Mouse (Mus musculus) MEL (cell line): Measurements from ENCODE around the gene Cldn13. TPM values are rescaled to one million over a fixed set of nuclear protein-coding genes. Genes with fewer than 3 reads are reported as not detected.

ENCODE experiments used
- DNase-seq: peaks from one replicate; pipeline ENCODE4 v3.0.0; 2011; ENCODE audit warnings: low read depth, low spot score
- H3K27ac ChIP-seq: 2 replicates; pipeline ENCODE4 v1.5.1; 2012; ENCODE audit warnings: low read depth, mild to moderate bottlenecking, control low read depth, low read length, moderate library complexity; ENCODE audit not compliant: control insufficient read depth
- H3K27me3 ChIP-seq, 2 experiments: fragments of 150-350 bp in 1 of 2; sonication (generic) in 1 of 2; 2 replicates each; pipeline ENCODE4 v1.6.1; 2012; ENCODE audit warnings: low read length in 2 of 2, mild to moderate bottlenecking in 2 of 2, improper control_type of control experiment in 1 of 2, moderate library complexity in 1 of 2; ENCODE audit not compliant: insufficient read depth in 2 of 2, control insufficient read depth in 1 of 2
- H3K36me3 ChIP-seq, 2 experiments: 2 replicates each; pipeline ENCODE4 v1.6.1; 2012 to 2014; ENCODE audit warnings: low read length in 2 of 2, improper control_type of control experiment in 1 of 2, inconsistent platforms in 1 of 2, mild to moderate bottlenecking in 1 of 2; ENCODE audit not compliant: insufficient read depth in 2 of 2, control insufficient read depth in 1 of 2
- H3K4me1 ChIP-seq, 2 experiments: fragments of 150-350 bp in 1 of 2; sonication (generic) in 1 of 2; 2 replicates each; pipeline ENCODE4 v1.6.1; 2012; ENCODE audit warnings: low read length in 2 of 2, improper control_type of control experiment in 1 of 2, mild to moderate bottlenecking in 1 of 2; ENCODE audit not compliant: insufficient read depth in 2 of 2, control insufficient read depth in 1 of 2
- H3K4me3 ChIP-seq, 2 experiments: fragments of 150-350 bp in 1 of 2; sonication (generic) in 1 of 2; 2 replicates each; pipeline ENCODE4 v1.5.1; 2012; ENCODE audit warnings: low read depth in 2 of 2, low read length in 2 of 2, mild to moderate bottlenecking in 2 of 2, moderate library complexity in 2 of 2, control low read depth in 1 of 2, improper control_type of control experiment in 1 of 2; ENCODE audit not compliant: control insufficient read depth in 1 of 2, insufficient read depth in 1 of 2
- H3K79me2 ChIP-seq: 2 replicates; pipeline ENCODE4 v1.6.1; 2012; ENCODE audit warnings: mild to moderate bottlenecking, low read length, moderate library complexity; ENCODE audit not compliant: control insufficient read depth, poor library complexity, insufficient read depth
- H3K9ac ChIP-seq: 2 replicates; pipeline ENCODE4 v1.6.1; 2012; ENCODE audit warnings: low read depth, mild to moderate bottlenecking, control low read depth, low read length, moderate library complexity; ENCODE audit not compliant: control insufficient read depth, poor library complexity, severe bottlenecking
- H3K9me3 ChIP-seq: fragments of 150-350 bp; sonication (generic); replicated peaks from 2 replicates; pipeline ENCODE4 v1.6.1; 2012; ENCODE audit warnings: mild to moderate bottlenecking, low read length, improper control_type of control experiment, moderate library complexity; ENCODE audit not compliant: insufficient read depth
- CHD2 ChIP-seq: IDR thresholded peaks from 2 replicates; pipeline ENCODE4 v1.6.1; 2011; ENCODE audit warnings: low read length, improper control_type of control experiment
- E2F4 ChIP-seq: IDR thresholded peaks from 2 replicates; pipeline ENCODE4 v1.6.1; 2011; ENCODE audit warnings: low read depth, low read length, improper control_type of control experiment, borderline replicate concordance
- ETS1 ChIP-seq: IDR thresholded peaks from 2 replicates; pipeline ENCODE4 v1.6.1; 2012; ENCODE audit warnings: low read depth, mild to moderate bottlenecking, inconsistent platforms, low read length, improper control_type of control experiment, moderate library complexity
- HCFC1 ChIP-seq: IDR thresholded peaks from 2 replicates; pipeline ENCODE4 v1.6.1; 2012; ENCODE audit warnings: low read depth, mild to moderate bottlenecking, inconsistent platforms, low read length, improper control_type of control experiment, moderate library complexity
- JUND ChIP-seq: IDR thresholded peaks from 2 replicates; pipeline ENCODE4 v1.6.1; 2011; ENCODE audit warnings: low read depth, mild to moderate bottlenecking, improper control_type of control experiment, low read length
- MAFK ChIP-seq: IDR thresholded peaks from 2 replicates; pipeline ENCODE4 v1.6.1; 2011; ENCODE audit warnings: low read depth, mild to moderate bottlenecking, low read length, improper control_type of control experiment, borderline replicate concordance
- MXI1 ChIP-seq: IDR thresholded peaks from 2 replicates; pipeline ENCODE4 v1.6.1; 2011; ENCODE audit warnings: mild to moderate bottlenecking, low read depth, low read length, improper control_type of control experiment
- MYB ChIP-seq: IDR thresholded peaks from 2 replicates; pipeline ENCODE4 v1.6.1; 2011; ENCODE audit warnings: mild to moderate bottlenecking, low read depth, low read length, improper control_type of control experiment
- POLR2A ChIP-seq, 2 experiments: IDR thresholded peaks; 2 replicates each; pipeline ENCODE4 v1.6.1; 2011 to 2012; ENCODE audit warnings: low read length in 2 of 2, mild to moderate bottlenecking in 2 of 2, control low read depth in 1 of 2, improper control_type of control experiment in 1 of 2, low read depth in 1 of 2, moderate library complexity in 1 of 2; ENCODE audit not compliant: control insufficient read depth in 1 of 2, insufficient read depth in 1 of 2, poor library complexity in 1 of 2
- RAD21 ChIP-seq: IDR thresholded peaks from 2 replicates; pipeline ENCODE4 v1.6.1; 2011; ENCODE audit warnings: mild to moderate bottlenecking, low read depth, low read length, improper control_type of control experiment
- RCOR1 ChIP-seq: IDR thresholded peaks from 2 replicates; pipeline ENCODE4 v1.6.1; 2012; ENCODE audit warnings: low read depth, mild to moderate bottlenecking, inconsistent platforms, low read length, improper control_type of control experiment
- SIN3A ChIP-seq: IDR thresholded peaks from 2 replicates; pipeline ENCODE4 v1.6.1; 2012; ENCODE audit warnings: low read length, improper control_type of control experiment, inconsistent platforms
- USF1 ChIP-seq: IDR thresholded peaks from 2 replicates; pipeline ENCODE4 v1.6.1; 2014; ENCODE audit warnings: low read depth, mild to moderate bottlenecking, inconsistent platforms, low read length, improper control_type of control experiment, moderate library complexity
- ZC3H11A ChIP-seq: IDR thresholded peaks from 2 replicates; pipeline ENCODE4 v1.6.1; 2012; ENCODE audit warnings: low read depth, mild to moderate bottlenecking, inconsistent platforms, low read length, improper control_type of control experiment
- ZKSCAN1 ChIP-seq: IDR thresholded peaks from 2 replicates; pipeline ENCODE4 v1.6.1; 2012; ENCODE audit warnings: low read depth, mild to moderate bottlenecking, inconsistent platforms, low read length, improper control_type of control experiment, moderate library complexity
- ZNF384 ChIP-seq: IDR thresholded peaks from 2 replicates; pipeline ENCODE4 v1.6.1; 2012; ENCODE audit warnings: low read depth, mild to moderate bottlenecking, inconsistent platforms, low read length, improper control_type of control experiment
- polyA plus RNA-seq, 2 experiments: library from polyadenylated mRNA; stranded (reverse) in 1 of 2; unstranded in 1 of 2; fragments of >175 nt in 1 of 2; fragments of >200 nt in 1 of 2; gene quantifications; 2 replicates each; pipeline versions ENCODE4 v1.2.1 to v1.2.4; 2012; ENCODE audit warnings: low replicate concordance in 2 of 2, low read depth in 1 of 2; ENCODE audit not compliant: insufficient read length in 2 of 2, insufficient read depth in 1 of 2, missing spikeins in 1 of 2
- total RNA-seq: library from RNA; depleted of rRNA; stranded (reverse); fragments of 300-350 nt; gene quantifications from 2 replicates; pipeline ENCODE4 v1.2.3, GENCODE M21; 2012

Gene Cldn13
- total and polyA plus RNA-seq, 3 experiments, result 5.7 to 13.1 TPM; not detected in 1

GRCm38 (mm10) chr5:134959114-134959513 lies 43.8 kb upstream of the Cldn13 start:
- Histone ChIP-seq H3K4me1 (peaks cover 2 to 9% of the 10 kb centered on the region in 2 experiments; a peak in 2 of 4 replicates), H3K27me3 (no peaks in the 10 kb centered on the region; a peak in 1 of 4 replicates), H3K9ac (no peak overlapping the region), H3K36me3 (peaks cover 0 to 7% of the 10 kb centered on the region in 2 experiments; a peak in 2 of 4 replicates), H3K4me3 (no peak overlapping the region), H3K27ac (no peak overlapping the region), H3K9me3 (no peaks in the 10 kb centered on the region), H3K79me2 (no peaks in the 10 kb centered on the region)
- TF ChIP-seq USF1 (no peak), ETS1 (0 out of 2 replicates have a peak, but pooled peaks have one; percentile 31), JUND (no peak)
- no peak for DNase-seq

GRCm38 (mm10) chr5:134955491-134955890 lies 40.2 kb upstream of the Cldn13 start:
- peaks cover 2 to 9% of the 10 kb centered on the region in 2 experiments; a peak in 2 of 4 replicates for H3K4me1 ChIP-seq
- no peaks in the 10 kb centered on the region for H3K79me2 ChIP-seq
- H3K9ac ChIP-seq, result no peak overlapping the region
- H3K36me3 ChIP-seq, result peaks cover 0 to 7% of the 10 kb centered on the region in 2 experiments; a peak in 2 of 4 replicates
- H3K4me3 ChIP-seq, result no peak overlapping the region
- H3K27ac ChIP-seq, result no peak overlapping the region
- no peaks in the 10 kb centered on the region; a peak in 1 of 4 replicates for H3K27me3 ChIP-seq
- no peaks in the 10 kb centered on the region for H3K9me3 ChIP-seq
- DNase-seq, result no peak
- TF ChIP-seq ZNF384, result no peak
- TF ChIP-seq MXI1, result no peak
- no peak for TF ChIP-seq E2F4
- no peak for TF ChIP-seq MYB
- no peak for TF ChIP-seq ETS1
- TF ChIP-seq JUND, result no peak
- TF ChIP-seq USF1, result no peak
- no peak for TF ChIP-seq HCFC1
- TF ChIP-seq RCOR1, result no peak
- TF ChIP-seq ZC3H11A, result no peak
- TF ChIP-seq CHD2, result no peak
- no peak for TF ChIP-seq ZKSCAN1
- TF ChIP-seq SIN3A, result no peak
- no peak for TF ChIP-seq POLR2A (IDR thresholded peaks at IDR 0.05; ENCODE audit: control insufficient read depth in 1 of 2, insufficient read depth in 1 of 2, low read depth in 1 of 2, low read length in 2 of 2, poor library complexity in 1 of 2)
- TF ChIP-seq MAFK, result no peak
- no peak for TF ChIP-seq RAD21
